Mouse (Mus musculus) CH12.LX (cell line): ENCODE data around the gene Tox2. TPM values are rescaled to one million over a fixed set of nuclear protein-coding genes. Genes with fewer than 3 reads are reported as not detected.

Source experiments
- DNase-seq: peaks from one replicate; pipeline ENCODE4 v3.0.0-alpha.2; 2013; ENCODE audit errors: extremely low read depth
- H3K27ac ChIP-seq: 2 replicates; pipeline ENCODE4 v1.5.1; 2012; ENCODE audit warnings: low read depth, mild to moderate bottlenecking, control low read depth, moderate library complexity; ENCODE audit not compliant: insufficient read depth
- H3K27me3 ChIP-seq: replicated peaks from 2 replicates; pipeline ENCODE3; 2012; ENCODE audit warnings: inconsistent platforms
- H3K36me3 ChIP-seq, 2 experiments: replicated peaks in 1 of 2; 2 replicates each; pipeline versions ENCODE3 to v1.6.1; 2012; ENCODE audit warnings: inconsistent platforms in 1 of 2, low read length in 1 of 2, mild to moderate bottlenecking in 1 of 2, mixed read lengths in 1 of 2, moderate library complexity in 1 of 2; ENCODE audit not compliant: control insufficient read depth in 1 of 2, insufficient read depth in 1 of 2
- H3K4me1 ChIP-seq, 2 experiments: 2 replicates each; pipeline ENCODE4 v1.6.1; 2012; ENCODE audit warnings: inconsistent platforms in 1 of 2, moderate library complexity in 1 of 2; ENCODE audit not compliant: insufficient read depth in 2 of 2, control insufficient read depth in 1 of 2
- H3K4me2 ChIP-seq: 2 replicates; pipeline ENCODE4 v1.6.1; 2012; ENCODE audit warnings: low read depth, mild to moderate bottlenecking, control low read depth; ENCODE audit not compliant: poor library complexity, insufficient read depth, severe bottlenecking
- H3K4me3 ChIP-seq, 3 experiments: fragments of 150-350 bp in 1 of 3; sonication (generic) in 1 of 3; replicated peaks in 1 of 3; 2 replicates each; pipeline versions ENCODE3 to v1.5.1; 2011 to 2012; ENCODE audit warnings: low read depth in 2 of 3, low read length in 2 of 3, mild to moderate bottlenecking in 2 of 3, moderate library complexity in 2 of 3, control low read depth in 1 of 3, improper control_type of control experiment in 1 of 3, inconsistent platforms in 1 of 3, mixed read lengths in 1 of 3; ENCODE audit not compliant: poor library complexity in 1 of 3
- H3K79me2 ChIP-seq: replicated peaks from 2 replicates; pipeline ENCODE4 v1.6.1; 2012; ENCODE audit warnings: mild to moderate bottlenecking, moderate library complexity; ENCODE audit not compliant: control insufficient read depth, poor library complexity, insufficient read depth, severe bottlenecking; ENCODE audit errors: extremely low read depth
- H3K9ac ChIP-seq: 2 replicates; pipeline ENCODE4 v1.6.1; 2012; ENCODE audit warnings: low read depth, mild to moderate bottlenecking, control low read depth, moderate library complexity; ENCODE audit not compliant: insufficient read depth
- H3K9me3 ChIP-seq: replicated peaks from 2 replicates; pipeline ENCODE3; 2012; ENCODE audit warnings: low read length, inconsistent platforms, mixed read lengths
- BHLHE40 ChIP-seq: IDR thresholded peaks from 2 replicates; pipeline ENCODE4 v1.6.1; 2011; ENCODE audit warnings: mild to moderate bottlenecking, low read depth, low read length, improper control_type of control experiment
- CHD1 ChIP-seq: IDR thresholded peaks from 2 replicates; pipeline ENCODE4 v1.6.1; 2012; ENCODE audit warnings: low read depth, low read length, improper control_type of control experiment, inconsistent platforms
- CHD2 ChIP-seq: IDR thresholded peaks from 2 replicates; pipeline ENCODE4 v1.6.1; 2011; ENCODE audit warnings: low read length, improper control_type of control experiment
- EP300 ChIP-seq: IDR thresholded peaks from 2 replicates; pipeline ENCODE4 v1.6.1; 2011; ENCODE audit warnings: low read length, improper control_type of control experiment
- IRF4 ChIP-seq: IDR thresholded peaks from 2 replicates; pipeline ENCODE4 v1.6.1; 2014; ENCODE audit warnings: low read depth, mild to moderate bottlenecking, inconsistent platforms, low read length, improper control_type of control experiment
- KAT2A ChIP-seq: IDR thresholded peaks from 2 replicates; pipeline ENCODE4 v1.6.1; 2012; ENCODE audit warnings: low read length, improper control_type of control experiment, inconsistent platforms; ENCODE audit not compliant: insufficient replicate concordance
- MAFK ChIP-seq: IDR thresholded peaks from 2 replicates; pipeline ENCODE4 v1.6.1; 2011; ENCODE audit warnings: low read length, improper control_type of control experiment; ENCODE audit not compliant: insufficient replicate concordance
- MAX ChIP-seq: IDR thresholded peaks from 2 replicates; pipeline ENCODE4 v1.6.1; 2011; ENCODE audit warnings: low read length, improper control_type of control experiment
- MYC ChIP-seq: IDR thresholded peaks from 2 replicates; pipeline ENCODE4 v1.6.1; 2011; ENCODE audit warnings: low read depth, mild to moderate bottlenecking, improper control_type of control experiment, low read length
- NELFE ChIP-seq: IDR thresholded peaks from 2 replicates; pipeline ENCODE4 v1.6.1; 2011; ENCODE audit warnings: low read depth, low read length, improper control_type of control experiment
- PAX5 ChIP-seq: IDR thresholded peaks from 2 replicates; pipeline ENCODE4 v1.6.1; 2012; ENCODE audit warnings: low read length, inconsistent platforms, mixed read lengths
- POLR2A ChIP-seq: IDR thresholded peaks from 2 replicates; pipeline ENCODE4 v1.6.1; 2011; ENCODE audit warnings: low read depth, mild to moderate bottlenecking, improper control_type of control experiment, low read length
- POLR2AphosphoS2 ChIP-seq: IDR thresholded peaks from 2 replicates; pipeline ENCODE4 v1.6.1; 2011; ENCODE audit warnings: low read depth, low read length, improper control_type of control experiment
- RCOR1 ChIP-seq: conservative IDR thresholded peaks from 2 replicates; pipeline ENCODE4 v1.6.1; 2012; ENCODE audit warnings: low read depth, mild to moderate bottlenecking, inconsistent platforms, low read length, improper control_type of control experiment
- TCF12 ChIP-seq: IDR thresholded peaks from 2 replicates; pipeline ENCODE4 v1.6.1; 2014; ENCODE audit warnings: low read depth, mild to moderate bottlenecking, inconsistent platforms, low read length, improper control_type of control experiment
- UBTF ChIP-seq: IDR thresholded peaks from 2 replicates; pipeline ENCODE4 v1.6.1; 2012; ENCODE audit warnings: low read depth, mild to moderate bottlenecking, inconsistent platforms, low read length, improper control_type of control experiment, moderate library complexity
- USF2 ChIP-seq: conservative IDR thresholded peaks from 2 replicates; pipeline ENCODE4 v1.6.1; 2011; ENCODE audit warnings: low read depth, low read length, improper control_type of control experiment
- ZMIZ1 ChIP-seq: IDR thresholded peaks from 2 replicates; pipeline ENCODE4 v1.6.1; 2012; ENCODE audit warnings: low read depth, mild to moderate bottlenecking, inconsistent platforms, low read length, improper control_type of control experiment
- ZNF384 ChIP-seq: IDR thresholded peaks from 2 replicates; pipeline ENCODE4 v1.6.1; 2012; ENCODE audit warnings: low read depth, low read length, improper control_type of control experiment, inconsistent platforms
- dilution Hi-C: fragments of 300-500 bp; cut with MboI; formaldehyde crosslinking; loops from 2 replicates; pipeline ENCODE4 v1.14.3; 2020; ENCODE audit warnings: low sequenced_read_pairs; ENCODE audit not compliant: extremely low pct_unique_long_range_greater_than_20kb, extremely low pct_ligation_motif_present
- in situ Hi-C: fragments of 300-500 bp; cut with MboI; formaldehyde crosslinking; loops from 3 replicates; pipeline ENCODE4 v1.14.3; 2019; ENCODE audit warnings: low sequenced_read_pairs, low pct_ligation_motif_present, low pct_unique_long_range_greater_than_20kb, mixed read lengths
- polyA plus RNA-seq: library from polyadenylated mRNA; unstranded; fragments of >175 nt; gene quantifications from 2 replicates; pipeline ENCODE4 v1.2.1, GENCODE M21; 2012; ENCODE audit warnings: low read depth; ENCODE audit not compliant: insufficient read length
- total RNA-seq, 2 experiments: library from RNA; depleted of rRNA; stranded (reverse); fragments of 300-350 nt in 1 of 2; fragments of >200 nt in 1 of 2; gene quantifications; 2 replicates each; pipeline ENCODE4 v1.2.3; 2012 to 2014

The Tox2 gene
- total and polyA plus RNA-seq, 3 experiments, result not detected

GRCm38 (mm10) chr2:163176502-163176901, 26.4 kb upstream of the Tox2 start:
- no peaks in the 10 kb centered on the region for H3K4me1 ChIP-seq
- H3K4me2 ChIP-seq, result no peak overlapping the region
- H3K9ac ChIP-seq, result no peak overlapping the region
- no peak overlapping the region for H3K27ac ChIP-seq
- no peak overlapping the region for H3K4me3 ChIP-seq
- DNase-seq, result no peak
- dilution Hi-C loops, result no loop called here
- no peaks in the 10 kb centered on the region for H3K79me2 ChIP-seq
- in situ Hi-C loops, result no loop called here
- H3K9me3 ChIP-seq, result peaks cover 3% of the 10 kb centered on the region
- peaks cover 82% of the 10 kb centered on the region for H3K27me3 ChIP-seq
- no peaks in the 10 kb centered on the region for H3K36me3 ChIP-seq
- TF ChIP-seq IRF4 (peak; percentile 63; the same call in 1 of the 2 replicates), MYC (0 out of 2 replicates have a peak, but pooled peaks have one; percentile 33), EP300 (peak; percentile 54; the same call in 1 of the 2 replicates), PAX5 (no peak), TCF12 (peak; percentile 20; the same call in 1 of the 2 replicates), NELFE (no peak), KAT2A (no peak), ZNF384 (no peak), BHLHE40 (no peak), USF2 (no peak), POLR2AphosphoS2 (no peak), ZMIZ1 (no peak)

GRCm38 (mm10) chr2:163187552-163187951, 15.4 kb upstream of the Tox2 start:
- no peak for DNase-seq
- TF ChIP-seq CHD2, result no peak
- TF ChIP-seq POLR2A, result no peak
- no peak for TF ChIP-seq CHD1
- no peak for TF ChIP-seq MAFK
- TF ChIP-seq MYC, result no peak
- TF ChIP-seq UBTF, result no peak
- no peak for TF ChIP-seq BHLHE40
- no peak for TF ChIP-seq MAX
- TF ChIP-seq RCOR1, result no peak
- TF ChIP-seq USF2, result no peak
- TF ChIP-seq, all 38 proteins: peak for 0
- peaks cover 81% of the 10 kb centered on the region for H3K27me3 ChIP-seq
- in situ Hi-C loops, result no loop called here
- H3K4me1 ChIP-seq, result no peaks in the 10 kb centered on the region
- no peaks in the 10 kb centered on the region for H3K79me2 ChIP-seq
- H3K4me3 ChIP-seq, result no peak overlapping the region
- no peak overlapping the region for H3K9ac ChIP-seq
- no peak overlapping the region for H3K4me2 ChIP-seq
- no peaks in the 10 kb centered on the region for H3K9me3 ChIP-seq
- H3K27ac ChIP-seq, result no peak overlapping the region
- dilution Hi-C loops, result no loop called here
- no peaks in the 10 kb centered on the region for H3K36me3 ChIP-seq
